Mouse (Mus musculus) lung, adult 2 months (tissue): ENCODE data around the gene Klhl31. TPM values are rescaled to one million over a fixed set of nuclear protein-coding genes. Genes with fewer than 3 reads are reported as not detected.
A peak's percentile ranks its signal among the peaks of the same experiment; 100 is the strongest.

Experiments used
- DNase-seq: peaks from one replicate; pipeline ENCODE4 v3.0.0; 2022
- H3K4me1 ChIP-seq: fragments of 200-500 bp; 2 replicates; pipeline ENCODE4 v1.6.1; 2011; ENCODE audit warnings: low read length; ENCODE audit not compliant: control insufficient read depth, insufficient read depth
- H3K4me3 ChIP-seq: fragments of 200-500 bp; replicated peaks from 2 replicates; pipeline ENCODE3; 2011; ENCODE audit warnings: low read depth, mild to moderate bottlenecking, control low read depth, low read length; ENCODE audit errors: extremely low read depth
- CTCF ChIP-seq: fragments of 200-500 bp; IDR thresholded peaks from 2 replicates; pipeline ENCODE4 v1.5.1; 2011; ENCODE audit warnings: mild to moderate bottlenecking, low read length, control low read depth; ENCODE audit not compliant: insufficient read depth
- POLR2A ChIP-seq: fragments of 200-500 bp; IDR thresholded peaks from 2 replicates; pipeline ENCODE4 v1.6.1; 2011; ENCODE audit warnings: low read depth, mild to moderate bottlenecking, control low read depth, low read length, borderline replicate concordance; ENCODE audit errors: extremely low read depth
- WGBS: fragments of 180-500 bp; shearing (Covaris S2); methylation state at CpG from one replicate; pipeline ENCODE4 v1.1.7; 2018; 5-methylcytosine and 5-hydroxymethylcytosine counted together
- polyA plus RNA-seq: library from polyadenylated mRNA; depleted of rRNA; stranded (reverse); fragments of >200 nt; gene quantifications from 2 replicates; pipeline ENCODE4 v1.2.3, GENCODE M21; 2012

The Klhl31 gene
- polyA plus RNA-seq, 1 experiment, result 2.5 TPM

DNA sequence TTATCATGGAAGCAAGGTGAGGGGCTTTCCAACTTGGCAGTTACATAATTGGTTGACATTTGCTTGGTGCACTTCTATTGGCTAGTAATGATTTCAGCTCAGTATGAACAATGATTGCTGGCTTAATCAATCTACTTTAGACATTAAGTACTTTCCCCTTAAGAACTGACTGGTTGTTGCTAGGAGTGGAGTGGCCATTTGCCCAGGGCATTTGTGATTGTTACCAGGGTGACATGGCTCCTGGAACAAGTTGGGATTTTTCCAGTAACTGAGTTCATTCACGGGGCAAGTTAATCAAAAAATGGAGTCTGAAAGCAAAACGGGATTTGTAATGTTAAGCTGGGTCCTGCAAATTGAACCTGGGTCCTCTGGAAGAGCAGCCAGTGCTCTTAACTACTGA, 15.8 kb upstream of the Klhl31 start:
- DNase-seq, result no peak
- no peak overlapping the region for H3K4me3 ChIP-seq
- H3K4me1 ChIP-seq, result no peaks in the 10 kb centered on the region
- no peak for TF ChIP-seq CTCF
- no peak for TF ChIP-seq POLR2A
- WGBS, result 37% methylated on average over 2 of the region's 2 CpGs

DNA sequence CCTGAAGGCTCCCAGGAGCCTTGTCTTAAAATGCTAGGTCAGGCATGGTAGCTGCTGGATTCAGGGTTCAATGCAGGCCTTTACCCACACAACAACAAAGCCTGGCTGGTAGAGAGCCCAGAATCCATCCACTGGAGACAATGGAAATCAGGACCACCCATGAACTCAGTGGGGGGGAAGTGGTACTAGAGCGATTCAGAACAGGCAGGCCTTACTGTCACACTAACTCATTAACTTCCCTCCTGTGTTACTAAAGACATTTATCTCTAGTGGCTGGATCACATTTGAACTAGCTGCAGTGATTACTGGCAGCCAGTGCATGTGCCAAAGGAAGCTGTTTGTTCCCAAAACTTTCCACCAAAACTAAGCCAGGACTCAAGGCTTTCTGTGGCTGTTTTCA, 13.4 kb upstream of the Klhl31 start:
- TF ChIP-seq POLR2A, result no peak
- TF ChIP-seq CTCF, result no peak
- DNase-seq, result no peak
- 58% methylated on average over 1 of the region's 1 CpGs for WGBS

DNA sequence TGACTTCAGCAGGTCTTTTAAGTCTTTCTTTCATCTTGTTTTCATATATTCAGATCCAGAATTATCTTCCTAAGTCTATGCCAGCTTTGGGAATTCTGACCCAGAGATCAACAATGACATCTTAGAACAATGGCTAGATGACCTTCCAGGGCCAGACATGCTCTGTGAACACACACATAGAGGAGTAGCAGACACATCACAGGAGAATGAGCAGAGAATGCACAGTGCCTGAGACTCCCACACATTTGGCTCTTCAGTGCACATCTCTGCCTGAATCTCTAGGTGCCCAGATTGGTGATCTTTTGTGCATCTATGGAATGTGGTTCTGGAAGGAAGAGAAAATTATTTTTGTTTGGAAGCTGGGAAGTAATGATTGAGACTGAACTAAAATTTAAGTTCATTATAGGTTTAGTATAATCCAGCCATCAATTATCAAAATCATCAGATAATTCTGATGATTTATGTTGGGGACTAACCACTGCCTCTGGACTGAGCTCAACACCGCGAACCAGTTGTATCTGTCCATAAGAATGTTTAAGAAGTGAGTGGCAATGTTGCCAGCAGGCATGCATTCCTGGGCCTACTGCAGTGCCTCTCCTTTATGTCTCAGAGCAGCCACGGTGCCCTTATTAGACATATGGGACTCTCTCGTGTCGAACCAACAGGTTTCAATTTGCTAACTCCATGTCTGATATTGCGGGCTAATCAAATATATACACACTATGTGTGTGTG, 12.8 kb upstream of the Klhl31 start:
- no peak for TF ChIP-seq CTCF
- TF ChIP-seq POLR2A, result no peak
- no peak for DNase-seq
- Histone ChIP-seq H3K4me3 (no peak overlapping the region), H3K4me1 (no peaks in the 10 kb centered on the region)
- 86% methylated on average over 6 of the region's 6 CpGs for WGBS

More for the DNA sequence above, 13.4 kb upstream of the Klhl31 start:
- no peak overlapping the region for H3K4me3 ChIP-seq
- no peaks in the 10 kb centered on the region for H3K4me1 ChIP-seq

DNA sequence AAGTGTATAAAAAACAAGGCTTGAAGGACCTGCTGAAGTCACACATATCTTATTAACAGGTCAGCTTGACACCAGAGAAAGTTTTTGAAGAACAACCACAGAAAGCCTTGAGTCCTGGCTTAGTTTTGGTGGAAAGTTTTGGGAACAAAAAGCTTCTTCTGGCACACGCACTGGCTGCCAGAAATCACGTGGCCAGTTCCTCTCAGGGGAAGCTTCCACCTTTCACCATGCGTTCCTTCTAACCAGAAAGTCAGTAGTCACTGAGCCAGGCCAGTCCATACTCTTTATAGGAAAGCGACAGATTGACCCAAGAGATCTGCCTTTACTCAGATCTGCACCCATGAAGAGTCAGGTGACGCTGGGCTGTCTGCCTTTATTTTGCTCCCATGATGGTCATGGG, 12.1 kb upstream of the Klhl31 start:
- no peak overlapping the region for H3K4me3 ChIP-seq
- H3K4me1 ChIP-seq, result no peaks in the 10 kb centered on the region
- no peak for DNase-seq
- TF ChIP-seq CTCF, result no peak
- no peak for TF ChIP-seq POLR2A
- whole genome bisulfite sequencing, result 81% methylated on average over 5 of the region's 5 CpGs

DNA sequence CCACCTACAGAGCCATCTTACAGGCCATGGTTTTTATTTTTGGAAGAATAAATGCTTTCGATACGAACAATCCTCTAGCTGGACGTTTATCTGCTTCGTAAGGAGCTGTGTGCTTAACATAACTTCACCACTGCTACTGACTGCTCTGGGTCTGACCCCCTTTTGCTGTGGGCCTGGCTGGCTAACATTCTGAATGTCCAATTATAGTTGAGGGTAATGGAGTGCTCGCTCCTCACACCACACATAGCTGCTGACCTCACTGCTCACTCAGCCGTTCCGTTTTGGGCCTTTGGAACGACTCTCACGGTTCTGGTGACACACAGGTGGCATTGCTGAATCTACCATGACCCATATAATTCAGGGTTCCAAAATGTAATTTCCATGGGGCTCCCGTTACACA, 7.6 kb upstream of the Klhl31 start:
- H3K4me1 ChIP-seq, result no peaks in the 10 kb centered on the region
- WGBS, result 86% methylated on average over 10 of the region's 10 CpGs
- DNase-seq, result no peak
- H3K4me3 ChIP-seq, result no peak overlapping the region
- TF ChIP-seq POLR2A (no peak), CTCF (no peak)

DNA sequence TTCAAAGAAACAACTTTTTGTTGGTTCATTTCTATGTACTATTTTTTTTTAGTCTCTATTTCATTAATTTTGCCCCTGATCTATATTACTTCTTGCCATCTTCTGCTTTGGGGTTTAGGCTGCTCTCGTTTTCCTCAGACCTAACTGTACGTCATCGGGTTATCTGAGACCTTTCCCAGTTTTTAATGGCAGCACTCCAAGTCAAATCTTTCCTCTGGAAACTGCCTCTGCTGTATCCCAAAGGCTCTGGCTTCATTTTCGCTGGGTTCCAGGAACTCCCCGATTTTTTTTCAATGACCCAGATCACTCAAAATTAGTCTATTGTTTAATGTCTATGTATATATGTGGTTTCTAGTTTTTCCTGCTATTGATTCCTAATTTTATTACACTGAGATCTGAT, 6.6 kb upstream of the Klhl31 start:
- no peak for TF ChIP-seq CTCF
- no peak for TF ChIP-seq POLR2A
- Histone ChIP-seq H3K4me1 (no peaks in the 10 kb centered on the region), H3K4me3 (no peak overlapping the region)
- 53% methylated on average over 5 of the region's 5 CpGs for WGBS
- DNase-seq, result no peak

DNA sequence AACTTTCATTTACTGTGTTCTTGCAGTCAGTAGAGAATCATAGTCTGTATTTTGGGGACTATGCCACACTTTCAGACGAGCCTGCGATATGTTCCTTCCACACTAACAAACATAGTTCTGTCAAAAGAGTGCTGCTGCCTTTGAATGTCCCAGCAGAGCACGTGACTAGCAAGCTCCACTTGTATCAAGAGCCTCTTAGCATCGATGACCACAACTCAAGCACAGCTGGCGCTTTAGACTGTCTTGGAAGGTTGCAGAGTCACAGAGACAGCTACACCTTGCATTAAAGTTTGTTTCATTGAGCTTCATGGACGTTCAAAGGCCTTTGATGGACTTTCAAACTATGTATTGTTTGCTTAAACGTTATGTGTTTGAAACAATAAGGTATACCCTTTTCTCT, 5.5 kb upstream of the Klhl31 start:
- peak; percentile 45 for DNase-seq
- 59% methylated on average over 7 of the region's 7 CpGs for WGBS
- TF ChIP-seq POLR2A, result no peak
- TF ChIP-seq CTCF, result no peak

DNA sequence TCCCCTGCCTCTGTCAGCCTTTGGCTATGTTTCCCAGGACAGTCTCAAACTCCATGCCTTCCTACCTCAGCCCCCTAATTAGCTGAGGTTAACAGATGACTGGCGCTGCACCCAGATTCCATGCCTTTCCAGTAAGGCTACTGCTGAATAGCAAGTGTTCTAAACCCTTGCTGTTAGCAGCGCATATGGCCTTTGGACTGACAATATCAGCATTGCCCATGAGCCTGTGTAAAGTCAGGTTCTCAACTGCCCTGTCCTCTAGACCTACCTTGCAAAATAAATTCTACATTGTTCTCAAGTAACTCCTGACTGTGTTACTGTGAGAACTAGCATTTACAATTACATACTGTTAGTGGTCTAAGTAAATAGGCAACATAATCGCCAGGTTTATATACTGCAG, 3.9 kb upstream of the Klhl31 start:
- 91% methylated on average over 3 of the region's 3 CpGs for WGBS
- H3K4me3 ChIP-seq, result no peak overlapping the region
- DNase-seq, result no peak
- no peaks in the 10 kb centered on the region for H3K4me1 ChIP-seq
- TF ChIP-seq POLR2A (no peak), CTCF (no peak)

More for the DNA sequence above, 5.5 kb upstream of the Klhl31 start:
- no peaks in the 10 kb centered on the region for H3K4me1 ChIP-seq
- H3K4me3 ChIP-seq, result no peak overlapping the region

DNA sequence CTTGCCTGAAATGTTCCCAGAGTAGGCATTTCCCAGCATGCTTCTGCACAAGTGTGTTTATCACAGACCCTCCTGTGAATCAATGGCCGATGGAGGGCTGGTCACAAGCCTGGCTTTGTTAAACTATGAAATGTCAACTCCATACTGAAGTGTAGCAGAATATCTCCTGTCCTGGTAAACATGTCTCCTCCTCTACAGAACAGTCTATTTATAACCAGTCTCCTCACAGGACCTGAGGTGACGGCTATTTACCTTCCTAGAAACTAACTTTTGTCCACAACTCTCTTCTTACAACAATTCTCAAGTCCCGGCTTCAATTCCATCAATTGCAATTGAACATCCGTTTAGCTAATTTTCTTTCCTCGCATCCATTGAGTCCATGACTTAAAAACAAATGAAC, 297 bp upstream of the Klhl31 start:
- 69% methylated on average over 5 of the region's 5 CpGs for WGBS
- DNase-seq, result no peak

DNA sequence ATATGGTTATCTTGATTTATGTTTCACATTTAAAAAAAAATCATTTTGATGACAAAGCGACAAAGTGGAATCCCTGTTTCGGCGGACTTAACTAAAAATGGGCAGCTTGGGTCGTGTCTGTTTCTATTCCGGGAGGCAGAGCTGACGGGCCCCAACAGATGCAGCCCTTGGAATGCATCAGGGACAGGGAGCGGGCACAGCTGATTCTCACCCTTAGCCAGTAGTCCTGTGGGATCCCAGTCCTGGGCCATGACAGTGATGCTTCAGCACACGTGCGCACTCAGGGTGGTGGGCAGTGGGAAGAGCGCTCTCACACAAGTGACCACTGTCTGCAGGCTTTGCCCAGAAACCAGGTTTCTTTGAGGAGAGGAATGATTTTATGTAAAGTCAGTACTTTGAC, 1.1 kb downstream of the Klhl31 start:
- 63% methylated on average over 10 of the region's 10 CpGs for WGBS
- H3K4me3 ChIP-seq, result no peak overlapping the region
- TF ChIP-seq CTCF, result no peak
- no peak for TF ChIP-seq POLR2A
- no peaks in the 10 kb centered on the region for H3K4me1 ChIP-seq
- DNase-seq, result no peak

More for the DNA sequence above, 297 bp upstream of the Klhl31 start:
- no peaks in the 10 kb centered on the region for H3K4me1 ChIP-seq
- H3K4me3 ChIP-seq, result no peak overlapping the region
- no peak for TF ChIP-seq POLR2A
- TF ChIP-seq CTCF, result no peak
